Comparison of ENCODE assay signal across 22 mouse cellular contexts in genomic region chr4:45582496-45582895, GRCm38 (mm10). TPM values are rescaled to one million over a fixed set of nuclear protein-coding genes. Genes with fewer than 3 reads are reported as not detected.
DNase-seq lines count a peak whose midpoint lies in the region; ATAC-seq and TF ChIP-seq lines count a peak whose summit lies in the region.
"Had no signal": no experiment of that assay in that cellular context is flagged by ENCODE, and none has a peak within 500 bp of the region (broad histone marks: within the 10 kb centered on the region; RNA-seq: fewer than 3 reads in every experiment).

No protein-coding gene starts in this region.

- no peak overlapping the region for H3K27ac ChIP-seq in heart, adult 2 months
- H3K27ac ChIP-seq in limb, embryonic 14.5 days (replicated peaks; ENCODE audit: low read depth, low read length): no peak overlapping the region
- H3K27ac ChIP-seq in limb, embryonic 10.5 days: no peak overlapping the region
- no peak overlapping the region for H3K27ac ChIP-seq in midbrain, embryonic 11.5 days (ENCODE audit: low read depth, low read length)
- no peak overlapping the region for H3K27ac ChIP-seq in midbrain, embryonic 13.5 days
- H3K27ac ChIP-seq: embryonic facial prominence, embryonic 13.5 days; forebrain, embryonic 10.5 days; gastrocnemius, adult 2 months; hindbrain, embryonic 12.5 days had no signal

- 37% methylated on average over 5 of the region's 5 CpGs for WGBS in heart, adult 2 months
- WGBS in limb, embryonic 14.5 days: 48% methylated on average over 5 of the region's 5 CpGs
- 83% methylated on average over 5 of the region's 5 CpGs for WGBS in limb, embryonic 10.5 days
- 84% methylated on average over 5 of the region's 5 CpGs for WGBS in midbrain, embryonic 11.5 days
- WGBS in midbrain, embryonic 13.5 days: 80% methylated on average over 5 of the region's 5 CpGs

- no peaks in the 10 kb centered on the region for H3K9me3 ChIP-seq in limb, embryonic 14.5 days (ENCODE audit: control insufficient read depth, low read length)
- no peaks in the 10 kb centered on the region for H3K9me3 ChIP-seq in limb, embryonic 10.5 days (replicated peaks)
- no peaks in the 10 kb centered on the region; the same call in 1 of the 2 replicates for H3K9me3 ChIP-seq in midbrain, embryonic 11.5 days (ENCODE audit: control insufficient read depth, low read length)
- H3K9me3 ChIP-seq in midbrain, embryonic 13.5 days: no peaks in the 10 kb centered on the region
- H3K9me3 ChIP-seq: embryonic facial prominence, embryonic 13.5 days; forebrain, embryonic 10.5 days; G1E; hindbrain, embryonic 12.5 days had no signal

- no peaks in the 10 kb centered on the region for H3K79me2 ChIP-seq in heart, adult 2 months (replicated peaks; ENCODE audit: control insufficient read depth, insufficient read depth, low read length)

- ATAC-seq in limb, embryonic 14.5 days (ENCODE audit: low FRiP score, low read depth): no peak
- no peak for ATAC-seq in midbrain, embryonic 11.5 days (ENCODE audit: low FRiP score)
- ATAC-seq in midbrain, embryonic 13.5 days: no peak
- ATAC-seq: hindbrain, embryonic 16.5 days; inflammation-experienced regulatory T-cells, adult 6 months; intestine, postnatal 0 days had no signal

- no peaks in the 10 kb centered on the region for H3K27me3 ChIP-seq in heart, adult 2 months (ENCODE audit: control insufficient read depth, insufficient read depth, low read length)
- H3K27me3 ChIP-seq in limb, embryonic 14.5 days (ENCODE audit: control insufficient read depth, insufficient read depth, low read length): peaks cover 11% of the 10 kb centered on the region; the same call in 1 of the 2 replicates
- H3K27me3 ChIP-seq in limb, embryonic 10.5 days (ENCODE audit: low read depth, poor library complexity, severe bottlenecking): peaks cover 38% of the 10 kb centered on the region
- no peaks in the 10 kb centered on the region for H3K27me3 ChIP-seq in midbrain, embryonic 11.5 days (ENCODE audit: control insufficient read depth, insufficient read depth, low read length)
- H3K27me3 ChIP-seq in midbrain, embryonic 13.5 days: peaks cover 26% of the 10 kb centered on the region; the same call in 1 of the 2 replicates

- H3K4me1 ChIP-seq in heart, adult 2 months (ENCODE audit: control insufficient read depth, insufficient read depth, low read length): no peaks in the 10 kb centered on the region
- H3K4me1 ChIP-seq in limb, embryonic 14.5 days (ENCODE audit: control insufficient read depth, insufficient read depth, low read length): peaks cover 17% of the 10 kb centered on the region
- H3K4me1 ChIP-seq in limb, embryonic 10.5 days: peaks cover 36% of the 10 kb centered on the region
- H3K4me1 ChIP-seq in midbrain, embryonic 11.5 days (ENCODE audit: control insufficient read depth, insufficient read depth, low read length): peaks cover 11% of the 10 kb centered on the region
- H3K4me1 ChIP-seq in midbrain, embryonic 13.5 days (replicated peaks): peaks cover 17% of the 10 kb centered on the region

- TF ChIP-seq CTCF in heart, adult 2 months (IDR thresholded peaks at IDR 0.05): no peak

- no peak for TF ChIP-seq EP300 in heart, adult 2 months (IDR thresholded peaks at IDR 0.05; ENCODE audit: insufficient read depth, low read depth, low read length)

- H3K36me3 ChIP-seq in heart, adult 2 months (ENCODE audit: control insufficient read depth, insufficient read depth, low read length): no peaks in the 10 kb centered on the region
- H3K36me3 ChIP-seq in limb, embryonic 14.5 days (ENCODE audit: control insufficient read depth, insufficient read depth, low read length): no peaks in the 10 kb centered on the region
- H3K36me3 ChIP-seq in limb, embryonic 10.5 days: no peaks in the 10 kb centered on the region
- H3K36me3 ChIP-seq in midbrain, embryonic 11.5 days (ENCODE audit: control insufficient read depth, insufficient read depth, low read length): no peaks in the 10 kb centered on the region
- H3K36me3 ChIP-seq in midbrain, embryonic 13.5 days: no peaks in the 10 kb centered on the region
- H3K36me3 ChIP-seq: embryonic facial prominence, embryonic 13.5 days; forebrain, embryonic 10.5 days; G1E; hindbrain, embryonic 12.5 days had no signal

- H3K9ac ChIP-seq in heart, adult 2 months (ENCODE audit: low read depth, low read length): no peak overlapping the region
- no peak overlapping the region for H3K9ac ChIP-seq in limb, embryonic 14.5 days (ENCODE audit: low read depth, low read length, severe bottlenecking)
- H3K9ac ChIP-seq in midbrain, embryonic 11.5 days (ENCODE audit: low read length): no peak overlapping the region
- H3K9ac ChIP-seq in midbrain, embryonic 13.5 days (replicated peaks): no peak overlapping the region
- H3K9ac ChIP-seq: embryonic facial prominence, embryonic 13.5 days; hindbrain, embryonic 12.5 days had no signal

- intact Hi-C loops in heart, adult 2 months (cut with DNase I): no loop called here

- TF ChIP-seq POLR2A in heart, adult 2 months (IDR thresholded peaks at IDR 0.05; ENCODE audit: insufficient read depth, low read depth, low read length): no peak
- no peak for TF ChIP-seq POLR2A in limb, embryonic 14.5 days (IDR thresholded peaks at IDR 0.05; ENCODE audit: borderline replicate concordance, extremely low read depth, insufficient read depth, insufficient read length)

- H3K4me2 ChIP-seq in limb, embryonic 14.5 days (replicated peaks; ENCODE audit: low read depth, low read length, severe bottlenecking): no peak overlapping the region
- H3K4me2 ChIP-seq in midbrain, embryonic 11.5 days: no peak overlapping the region
- no peak overlapping the region for H3K4me2 ChIP-seq in midbrain, embryonic 13.5 days (replicated peaks)
- H3K4me2 ChIP-seq: embryonic facial prominence, embryonic 13.5 days; heart, embryonic 11.5 days; hindbrain, embryonic 12.5 days had no signal

- H3K4me3 ChIP-seq in heart, adult 2 months: no peak overlapping the region
- no peak overlapping the region for H3K4me3 ChIP-seq in limb, embryonic 14.5 days (replicated peaks; ENCODE audit: low read length)
- no peak overlapping the region for H3K4me3 ChIP-seq in limb, embryonic 10.5 days
- no peak overlapping the region for H3K4me3 ChIP-seq in midbrain, embryonic 11.5 days (ENCODE audit: low read depth, low read length)
- no peak overlapping the region for H3K4me3 ChIP-seq in midbrain, embryonic 13.5 days (replicated peaks)
- H3K4me3 ChIP-seq: embryonic facial prominence, embryonic 13.5 days; forebrain, embryonic 10.5 days; gastrocnemius, adult 2 months; hindbrain, embryonic 12.5 days had no signal

- peak; percentile 52 for DNase-seq in heart, adult 11 months
- no peak for DNase-seq in heart, adult 2 months
- peak; percentile 34 for DNase-seq in limb, embryonic 14.5 days (ENCODE audit: low spot score)
- no peak for DNase-seq in limb, embryonic 10.5 days (ENCODE audit: low spot score)
- peak; percentile 31 for DNase-seq in midbrain, embryonic 11.5 days (ENCODE audit: low spot score, missing footprints)
- DNase-seq in left cerebral cortex, adult 9 months (ENCODE audit: low spot score in 2 of 2): no peak
- DNase-seq: adrenal gland, postnatal 10 days; cerebellum, adult 11-12 months; cerebellum, adult 9-10 months; cerebellum, postnatal 25 days; gastrocnemius, adult 2 months; gastrocnemius, postnatal 25 days; heart, postnatal 4 days had no signal

RNA-seq across cellular contexts. Expression of gene Shb, which starts 50.2 kb away (rescaled TPM):
- total RNA-seq in heart, adult 2 months (2021): 10 to 100 TPM; 27.2 to 43.0 TPM
- 19.2 and 19.4 TPM in 2 replicates for polyA plus RNA-seq in heart, adult 2 months (2012; rRNA removed)
- 19.0 and 20.9 TPM in 2 replicates for polyA plus RNA-seq in limb, embryonic 14.5 days (2012; rRNA removed)
- 9.2 and 10.6 TPM in 2 replicates for polyA plus RNA-seq in limb, embryonic 14.5 days (2014; fragmentation: Nextera tagmentation; extraction: Ambion mirVana)
- 4.3 and 4.8 TPM in 2 replicates for polyA plus RNA-seq in limb, embryonic 10.5 days (2016; fragmentation: Nextera tagmentation; extraction: Ambion mirVana)
- 2.7 and 2.8 TPM in 2 replicates for polyA plus RNA-seq in midbrain, embryonic 11.5 days (2014; fragmentation: Nextera tagmentation; extraction: Ambion mirVana)
- polyA plus RNA-seq in midbrain, embryonic 13.5 days (2015; fragmentation: Nextera tagmentation; extraction: Ambion mirVana): 2.7 and 3.6 TPM in 2 replicates
- total RNA-seq: G1E had no signal
- polyA plus RNA-seq: G1E had no signal

Comparison
In these comparisons a context has a peak if more than half of its experiments do, and no peak if none do; other contexts are left out.
1. DNase-seq: peak in heart, adult 11 months (single experiment), limb, embryonic 14.5 days (single experiment) and midbrain, embryonic 11.5 days (single experiment); none in heart, adult 2 months (0 of 2), limb, embryonic 10.5 days (single experiment) and left cerebral cortex, adult 9 months (0 of 2).